Mouse (Mus musculus) cerebellum, adult 2 months (tissue): Measurements from ENCODE around the gene Acadl.
A peak's percentile ranks its signal among the peaks of the same experiment; 100 is the strongest.

Experiments used
- CTCF ChIP-seq: fragments of 200-500 bp; IDR thresholded peaks from 2 replicates; pipeline ENCODE4 v1.5.1; 2011; ENCODE audit warnings: low read depth, mild to moderate bottlenecking, control low read depth, low read length, moderate library complexity, borderline replicate concordance; ENCODE audit not compliant: insufficient read depth
- POLR2A ChIP-seq: fragments of 200-500 bp; IDR thresholded peaks from 2 replicates; pipeline ENCODE4 v1.6.1; 2011; ENCODE audit warnings: low read length, control low read depth, borderline replicate concordance; ENCODE audit not compliant: insufficient read depth

DNA sequence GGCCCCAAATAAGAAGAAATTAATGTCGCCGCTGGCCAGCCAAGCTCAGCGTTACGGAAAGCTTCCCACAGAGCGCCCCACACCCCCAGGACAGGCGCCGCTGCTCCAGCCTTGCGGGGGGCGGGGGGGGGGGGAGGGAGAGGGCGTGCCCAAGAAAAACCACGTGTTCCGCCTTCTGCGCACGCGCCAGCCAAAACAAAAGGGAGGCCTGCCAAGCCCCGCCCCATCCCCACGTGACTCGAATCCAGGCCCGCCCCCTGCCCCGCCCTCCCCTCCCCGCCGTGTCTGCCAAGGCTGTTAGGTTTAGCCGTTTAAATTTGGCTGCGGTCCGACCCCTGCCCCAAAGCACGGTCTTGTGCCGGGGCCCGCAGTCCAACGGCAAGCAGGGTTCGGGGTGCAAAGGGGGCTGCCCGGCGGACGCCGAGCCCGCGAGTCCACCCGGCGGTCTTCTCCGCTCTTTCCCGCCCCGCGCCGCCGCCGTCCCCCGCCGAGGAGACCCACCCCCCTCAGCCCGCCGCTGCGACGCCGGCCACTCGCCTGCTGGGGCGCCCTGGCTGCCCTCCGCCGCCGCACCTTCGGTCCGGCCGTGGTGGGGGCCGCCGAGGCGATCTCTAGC, 46.1 kb downstream of the Acadl start:
- TF ChIP-seq CTCF (no peak), POLR2A (peak; percentile 71; the same call in 1 of the 2 replicates)
